Mouse (Mus musculus) kidney, postnatal 36 days (tissue): Measurements from ENCODE around the gene Gal3st1.
A peak's percentile ranks its signal among the peaks of the same experiment; 100 is the strongest.
"Not testable (repeated sequence)": the region's sequence is repeated elsewhere in the genome, so short reads cannot be mapped to it uniquely, and the experiment has no call there.

Source experiments
- DNase-seq, 2 experiments: peaks; one replicate each; pipeline ENCODE4 v3.0.0; 2021 to 2022; ENCODE audit warnings: mixed read lengths in 2 of 2

Gene Gal3st1

GRCm38 (mm10) chr11:3983291-3983862 lies at the start of gene Gal3st1:
Gene Gal3st1, plus strand, starts transcription at chr11:3983636.
- peak; percentile 73 to 80 for DNase-seq

- DNase-seq = peak; percentile 58 to 63
Observed at GRCm38 (mm10) chr11:3933756-3934285, 49.6 kb upstream of the Gal3st1 start.

DNA sequence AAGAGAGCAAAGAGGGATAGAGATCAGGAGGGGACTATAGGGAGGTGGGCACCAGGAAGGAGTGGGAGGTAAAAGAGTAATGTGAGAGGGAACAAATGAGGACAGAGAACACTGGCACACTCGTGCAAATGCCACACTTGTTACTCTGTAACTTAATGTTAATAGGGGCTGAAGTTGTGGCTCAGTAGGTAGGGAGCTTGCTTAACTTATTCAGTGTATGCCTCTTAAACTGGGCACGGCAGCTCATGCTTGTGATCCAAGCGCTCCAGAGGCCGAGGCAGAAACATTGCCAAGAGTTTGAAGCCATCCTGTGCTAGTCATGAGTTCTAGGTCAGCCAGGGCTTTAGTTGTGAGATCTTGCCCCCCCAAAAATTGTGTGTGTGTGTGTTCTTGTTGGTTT lies 48.3 kb upstream of the Gal3st1 start:
- peak; percentile 47 to 67 for DNase-seq

GRCm38 (mm10) chr11:3936318-3936717 lies 47.1 kb upstream of the Gal3st1 start:
- DNase-seq = no peak

DNA sequence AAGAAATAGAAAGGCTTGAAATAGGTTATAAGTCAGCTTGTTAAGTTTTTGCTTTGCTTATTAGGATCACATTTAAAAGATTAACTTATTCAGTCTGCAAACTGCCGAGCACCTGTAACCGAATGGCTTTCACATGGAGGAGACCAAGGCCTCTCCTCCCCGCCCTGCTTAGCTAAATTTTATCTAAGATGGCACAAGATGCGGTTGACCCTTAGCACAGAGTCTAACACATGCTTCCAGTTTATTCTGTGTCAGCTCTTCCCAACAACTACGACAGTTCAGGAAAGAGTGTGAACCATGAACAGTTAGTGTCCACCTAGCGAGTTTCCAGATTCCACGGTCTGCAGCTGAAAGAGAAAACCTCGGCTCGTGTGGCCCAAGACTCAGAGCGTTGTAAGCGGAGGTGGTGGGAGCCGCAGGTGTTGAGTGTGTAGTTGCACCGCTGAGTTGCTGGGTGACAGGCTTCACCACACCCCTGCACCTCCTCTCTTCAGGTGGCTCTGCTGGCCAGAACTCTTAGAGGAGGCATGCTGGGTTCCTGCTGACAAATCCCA lies 46.0 kb upstream of the Gal3st1 start:
- peak; percentile 66 to 88 for DNase-seq

DNA sequence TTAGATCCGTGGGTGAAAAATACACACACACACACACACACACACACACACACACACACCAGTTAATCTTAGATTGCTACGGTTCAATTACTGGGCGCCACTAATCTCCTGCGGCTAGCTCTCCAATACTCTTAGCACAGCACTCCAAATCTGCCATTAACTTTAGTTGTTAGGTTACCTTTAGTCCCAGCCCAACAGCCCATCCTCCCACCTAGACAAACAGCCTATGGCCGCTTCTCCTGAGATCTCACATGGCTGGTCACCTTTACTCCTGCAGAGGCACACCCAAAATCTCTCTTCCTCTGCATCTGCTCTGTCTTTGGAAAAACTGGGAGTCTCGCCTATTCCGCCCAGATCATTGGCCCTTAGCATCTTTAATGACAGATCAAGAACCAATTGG lies 42.1 kb upstream of the Gal3st1 start:
- peak; percentile 34 to 43 for DNase-seq

- no peak for DNase-seq
Observed at GRCm38 (mm10) chr11:3946386-3946785, 37.0 kb upstream of the Gal3st1 start.

GRCm38 (mm10) chr11:3954876-3955275 lies 28.6 kb upstream of the Gal3st1 start:
- not testable (repeated sequence) for DNase-seq

GRCm38 (mm10) chr11:3955371-3955770 lies 28.1 kb upstream of the Gal3st1 start:
- DNase-seq = not testable (repeated sequence)

- DNase-seq = no peak
Observed at GRCm38 (mm10) chr11:3960901-3961300, 22.5 kb upstream of the Gal3st1 start.

DNA sequence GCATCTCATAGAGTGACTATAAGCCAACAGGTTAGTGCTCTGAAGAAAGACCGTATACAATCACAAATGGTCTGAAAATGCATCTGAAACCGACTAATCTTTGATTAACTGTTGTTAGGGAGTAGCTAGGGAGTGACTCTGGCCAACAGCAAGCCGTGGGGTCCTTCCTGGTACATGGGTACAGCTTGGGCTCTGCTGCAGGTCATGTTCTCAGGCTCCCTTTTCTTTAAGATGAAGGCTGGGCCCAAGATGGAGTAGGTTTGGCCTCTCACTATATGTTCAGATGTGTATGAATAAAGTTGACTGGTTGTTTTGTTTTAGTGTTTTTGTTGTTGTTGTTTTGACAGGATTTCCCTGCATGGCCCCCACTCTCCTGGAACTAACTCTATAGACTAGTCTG lies 21.7 kb upstream of the Gal3st1 start:
- no peak for DNase-seq

GRCm38 (mm10) chr11:3963155-3963554 lies 20.3 kb upstream of the Gal3st1 start:
- peak; percentile 45 to 46 for DNase-seq

- peak; percentile 85 to 89 for DNase-seq
Observed at GRCm38 (mm10) chr11:3963610-3964415, 19.6 kb upstream of the Gal3st1 start, which contains the start of gene Pes1. Gene Pes1, plus strand, starts transcription at chr11:3963975.

- no peak for DNase-seq
Observed at GRCm38 (mm10) chr11:3964416-3965172, 18.8 kb upstream of the Gal3st1 start.

DNA sequence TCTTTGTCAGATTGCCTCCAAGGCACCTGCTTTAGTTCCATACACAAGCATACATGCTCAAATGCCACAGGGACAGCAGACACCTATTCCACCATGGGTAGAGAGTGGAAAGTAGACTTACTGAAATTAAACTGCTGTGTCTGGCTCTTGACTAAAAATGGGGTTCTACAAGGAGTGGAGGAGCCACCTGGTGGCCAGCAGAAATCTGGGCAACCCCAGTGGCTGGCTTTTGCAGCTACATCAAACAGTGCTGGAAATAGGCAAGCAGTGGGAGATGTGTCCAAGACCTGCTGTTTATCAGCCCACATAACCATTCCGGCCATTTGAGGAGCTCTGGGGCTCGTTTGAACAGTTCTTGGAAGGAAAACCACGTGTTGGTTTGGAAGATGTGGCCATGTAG lies 13.6 kb upstream of the Gal3st1 start:
- DNase-seq = peak; percentile 42 to 73

- DNase-seq = no peak
Observed at GRCm38 (mm10) chr11:3970361-3970760, 13.1 kb upstream of the Gal3st1 start.

DNA sequence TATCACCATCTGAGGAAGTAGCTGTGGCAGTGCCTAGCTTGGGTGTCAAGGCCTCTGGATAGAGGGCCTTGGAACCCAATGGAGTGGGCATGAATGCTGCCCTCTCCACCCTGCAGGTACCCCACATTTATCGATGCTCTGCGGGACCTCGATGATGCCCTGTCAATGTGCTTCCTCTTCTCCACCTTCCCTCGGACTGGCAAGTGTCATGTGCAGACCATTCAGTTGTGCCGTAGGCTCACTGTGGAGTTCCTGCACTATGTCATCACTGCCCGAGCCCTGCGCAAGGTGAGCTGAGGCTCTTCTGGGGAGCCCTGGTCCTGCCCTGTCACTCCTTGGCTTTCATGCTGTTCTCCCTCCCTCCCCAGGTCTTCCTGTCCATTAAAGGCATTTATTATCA lies 10.4 kb upstream of the Gal3st1 start:
- DNase-seq = no peak

DNA sequence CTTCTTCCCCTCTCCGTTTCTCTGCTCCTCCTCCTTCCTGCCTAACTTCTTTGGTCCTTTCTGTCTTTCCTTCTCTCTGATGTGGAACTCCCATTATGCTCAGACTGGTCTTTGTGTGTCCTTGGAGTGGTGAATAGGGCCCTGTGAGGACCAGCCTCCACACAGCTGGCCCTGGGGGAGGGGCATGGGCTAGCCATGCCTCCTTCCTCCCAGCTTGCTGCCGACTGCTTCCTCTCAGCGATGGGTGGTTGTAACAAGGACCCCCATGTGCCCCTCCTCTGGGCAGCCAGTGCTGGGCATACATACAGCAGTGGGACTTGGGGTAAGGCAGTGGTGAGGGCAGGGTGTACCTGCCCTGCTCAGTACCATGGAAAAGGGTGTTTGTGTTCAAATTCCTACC lies 9.1 kb upstream of the Gal3st1 start:
- DNase-seq = no peak

DNA sequence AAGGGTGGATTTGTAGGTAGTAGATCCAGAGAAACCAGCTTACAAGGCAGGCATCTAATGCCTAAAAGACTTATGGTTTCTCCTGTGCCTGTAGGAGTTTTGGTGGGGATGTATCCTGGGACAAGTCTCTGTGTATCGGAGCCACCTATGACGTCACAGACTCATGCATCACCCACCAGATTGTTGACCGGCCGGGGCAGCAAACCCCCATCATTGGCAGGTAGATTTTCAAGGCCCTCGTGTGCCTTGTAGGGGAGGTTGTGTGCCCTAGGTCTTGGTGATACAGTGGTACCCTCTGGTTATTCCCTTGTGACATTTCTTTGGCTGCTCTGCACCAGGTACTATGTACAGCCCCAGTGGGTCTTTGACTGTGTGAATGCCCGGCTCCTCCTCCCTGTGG lies 6.8 kb upstream of the Gal3st1 start, which contains the start of gene 4930556J24Rik:
Gene 4930556J24Rik, minus strand, starts transcription at position 101 of the 400 bp plus-strand sequence.
- DNase-seq = no peak

- peak in 1 of 2 experiments; percentile 48 for DNase-seq
Observed at GRCm38 (mm10) chr11:3978421-3978820, 5.0 kb upstream of the Gal3st1 start.

DNA sequence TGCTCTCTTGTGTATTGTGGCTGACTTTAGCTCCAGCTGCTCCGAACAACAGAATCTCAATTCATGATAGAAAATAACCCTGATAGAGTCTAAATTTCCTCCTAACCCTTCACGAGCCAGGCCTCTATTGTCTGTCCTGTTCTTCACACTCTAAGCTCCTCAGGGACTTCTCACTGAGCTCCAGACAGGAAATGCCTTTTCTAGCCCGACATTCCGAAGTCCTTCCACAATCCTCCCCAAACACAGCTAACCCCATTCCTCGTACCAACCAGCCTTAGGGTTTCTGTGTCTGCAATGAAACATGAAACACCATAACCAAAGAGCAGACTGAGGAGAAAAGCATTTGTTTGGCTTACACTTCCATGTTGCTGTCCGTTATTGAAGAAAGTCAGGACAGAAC lies 1.9 kb upstream of the Gal3st1 start:
- no peak for DNase-seq

GRCm38 (mm10) chr11:3982275-3983209 lies 894 bp upstream of the Gal3st1 start:
- DNase-seq = peak; percentile 59 to 66
